Mouse (Mus musculus) heart, postnatal 0 days (tissue): ENCODE data around the gene Gm20538.
A peak's percentile ranks its signal among the peaks of the same experiment; 100 is the strongest.

Experiments used
- CTCF ChIP-seq: IDR thresholded peaks from 2 replicates; pipeline ENCODE4 v1.5.1; 2016; ENCODE audit warnings: antibody characterized with exemption, control low read depth, low read depth
- EP300 ChIP-seq: IDR thresholded peaks from 2 replicates; pipeline ENCODE4 v1.6.1; 2016; ENCODE audit warnings: antibody characterized with exemption, low read depth

GRCm38 (mm10) chr19:44519152-44519551, 33.5 kb downstream of the Gm20538 start:
- TF ChIP-seq CTCF: peak; percentile 32
- peak; percentile 48; the same call in 1 of the 2 replicates for TF ChIP-seq EP300
